Mouse (Mus musculus): ENCODE measurements around the gene Ankrd65.

The Ankrd65 gene

DNA sequence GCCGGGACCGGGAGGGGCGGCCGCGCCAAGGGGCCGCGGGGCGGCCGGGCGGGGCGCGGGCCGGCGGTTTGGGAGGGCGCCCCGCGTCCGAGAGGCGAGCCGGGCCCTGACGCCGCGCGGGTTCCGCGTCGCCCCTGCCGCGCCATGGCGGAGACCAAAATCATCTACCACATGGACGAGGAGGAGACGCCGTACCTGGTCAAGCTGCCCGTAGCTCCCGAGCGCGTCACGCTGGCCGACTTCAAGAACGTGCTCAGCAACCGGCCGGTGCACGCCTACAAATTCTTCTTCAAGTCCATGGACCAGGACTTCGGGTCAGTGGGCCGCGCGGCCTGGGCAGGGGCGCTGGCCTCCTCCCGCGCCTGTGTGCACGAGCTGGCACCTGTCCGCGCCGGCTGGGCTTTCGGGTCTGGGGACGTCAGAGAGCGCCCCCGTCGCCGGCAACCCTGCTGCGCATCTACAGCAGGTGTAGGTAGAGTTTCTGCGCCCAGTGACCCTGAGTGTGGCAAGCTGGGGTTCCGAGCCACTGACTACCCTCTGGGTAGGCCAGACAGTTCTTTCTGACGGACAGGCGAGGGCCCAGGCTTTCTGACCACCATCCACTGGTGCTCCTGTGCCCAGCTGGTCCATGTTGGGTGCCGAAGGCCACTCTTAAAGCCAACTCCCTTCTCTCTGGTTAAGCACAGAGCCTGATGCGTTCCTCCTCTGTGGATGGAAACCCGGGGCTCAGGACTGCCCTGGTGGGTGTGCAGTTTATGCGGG lies 57.5 kb downstream of the Ankrd65 start:
- no peak for DNase-seq (ENCODE audit: low spot score)

DNA sequence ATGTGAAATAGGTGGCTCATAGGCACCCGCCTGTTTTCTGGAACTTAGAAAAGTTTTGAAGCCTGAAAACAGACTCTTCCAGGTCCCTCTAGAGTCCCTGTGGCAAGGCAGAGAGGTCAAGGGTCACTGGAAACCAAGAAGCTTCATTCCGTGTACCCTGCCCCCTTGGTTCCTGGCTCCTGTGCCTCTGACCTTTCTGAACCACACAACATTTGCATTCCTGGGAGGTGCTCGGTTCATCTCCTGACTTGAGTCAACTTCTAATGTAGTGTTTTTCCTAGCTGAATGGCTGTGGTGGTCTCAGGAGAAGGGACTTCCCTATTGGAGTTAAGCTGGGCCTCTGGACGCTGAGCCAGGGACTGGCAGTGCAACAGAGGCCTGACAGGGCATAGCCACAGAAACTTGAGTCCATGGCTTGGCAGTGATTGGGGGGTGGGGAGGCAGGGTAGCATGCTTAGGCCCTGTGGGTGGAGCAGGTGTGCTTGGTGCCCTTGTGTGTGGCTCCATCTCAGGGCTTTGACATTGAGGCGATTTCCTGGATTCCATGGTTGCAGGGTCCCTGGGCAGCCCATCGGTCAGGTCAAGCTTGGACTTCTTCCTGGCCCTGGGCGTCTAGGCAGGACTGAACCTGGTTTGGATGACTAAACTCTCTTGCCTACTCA lies 58.3 kb downstream of the Ankrd65 start:
- DNase-seq (ENCODE audit: low spot score), result no peak

Measured in layer of hippocampus, adult 9-10 months (tissue).